Mouse (Mus musculus): ENCODE measurements at regions not wholly inside any gene's neighbourhood (a gene's known extent, or its start where the extent isn't known, plus 50 kb on each side); places are given as distances from the start of the nearest gene placed in this dataset.

DNA sequence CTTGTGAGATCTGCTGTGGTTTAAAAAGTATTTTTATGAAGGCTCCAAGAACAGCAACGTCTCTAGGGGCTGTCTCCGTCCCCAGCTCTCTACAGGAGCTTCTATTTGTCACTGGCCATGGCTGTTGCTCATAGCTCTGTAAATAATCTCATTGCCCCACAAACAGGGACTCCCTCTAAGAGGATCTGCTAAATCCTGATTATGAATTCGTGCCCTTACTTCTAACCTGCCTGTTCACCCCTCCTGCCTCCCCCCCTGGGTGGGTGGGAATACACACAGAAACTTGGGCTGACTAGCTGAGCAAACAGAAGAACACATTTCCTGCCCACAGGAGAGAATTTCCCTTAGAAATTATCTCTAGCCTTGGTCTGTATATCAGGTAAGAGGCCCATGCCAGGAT lies 155.9 kb upstream of the Ncam1 start:
- DNase-seq (ENCODE audit: low read depth, low spot score), result no peak

DNA sequence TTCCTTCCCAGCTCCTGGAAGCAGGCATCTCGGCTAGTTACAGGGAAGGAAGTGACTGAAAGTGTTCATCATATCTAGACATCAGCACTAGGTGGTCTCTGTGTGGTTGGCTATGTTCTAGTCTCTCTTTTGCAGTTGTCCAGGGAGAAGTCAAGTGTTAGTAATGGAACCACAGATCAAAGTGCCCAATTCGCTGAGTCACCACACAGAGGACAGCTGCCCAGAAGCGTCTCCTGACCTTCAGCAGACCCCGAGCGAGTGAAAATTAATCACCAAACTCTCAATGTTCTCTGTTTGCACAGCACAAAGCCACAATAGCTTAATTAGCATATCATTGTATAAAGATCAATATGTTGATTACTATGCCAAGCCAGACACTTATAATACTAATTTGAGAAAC lies 151.6 kb upstream of the Ncam1 start:
- DNase-seq (ENCODE audit: low read depth, low spot score), result peak; percentile 17

DNA sequence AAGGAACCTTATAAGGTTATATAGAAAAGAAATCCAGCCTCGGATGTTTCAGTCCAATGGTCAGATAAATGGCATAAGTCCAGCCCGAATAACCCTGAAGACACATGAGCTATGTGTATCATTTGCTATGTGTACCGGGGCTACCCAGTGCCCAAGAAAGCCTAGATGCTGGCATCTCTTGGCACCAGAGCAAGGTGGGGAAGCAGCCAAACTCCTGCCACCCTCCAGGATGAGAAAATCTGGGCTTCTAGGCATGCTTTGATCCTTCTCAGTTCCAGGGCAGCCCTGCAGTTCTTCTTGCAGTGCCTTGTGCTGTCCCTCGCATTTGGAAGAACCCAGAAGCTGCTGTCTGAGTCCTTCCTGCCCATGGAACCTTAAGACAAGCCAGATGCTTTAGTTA lies 149.8 kb upstream of the Ncam1 start:
- no peak for DNase-seq (ENCODE audit: low read depth, low spot score)

DNA sequence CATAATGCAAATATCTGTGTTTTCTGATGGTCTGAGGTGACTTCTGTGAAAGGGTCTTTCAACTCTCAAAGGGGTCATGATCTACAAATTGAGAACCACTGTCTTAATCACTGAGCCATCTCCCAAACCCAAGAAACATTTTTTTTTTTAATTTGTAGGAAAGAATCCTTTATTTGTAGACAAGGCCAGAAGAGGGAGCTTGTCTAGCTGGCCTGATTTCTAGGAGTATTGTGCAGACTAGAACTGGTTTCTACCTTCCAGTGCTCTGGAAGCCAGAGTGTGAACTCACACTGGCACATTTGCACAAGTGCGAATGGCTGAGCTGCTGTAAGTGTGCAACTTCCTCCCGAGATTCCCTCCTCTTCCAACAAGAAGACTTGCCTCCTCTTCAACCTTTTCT lies 148.1 kb upstream of the Ncam1 start:
- DNase-seq (ENCODE audit: low read depth, low spot score), result no peak

- peak; percentile 40 for DNase-seq (ENCODE audit: low read depth, low spot score)
Observed at GRCm38 (mm10) chr9:49935555-49936376, 137.0 kb upstream of the Ncam1 start.

DNA sequence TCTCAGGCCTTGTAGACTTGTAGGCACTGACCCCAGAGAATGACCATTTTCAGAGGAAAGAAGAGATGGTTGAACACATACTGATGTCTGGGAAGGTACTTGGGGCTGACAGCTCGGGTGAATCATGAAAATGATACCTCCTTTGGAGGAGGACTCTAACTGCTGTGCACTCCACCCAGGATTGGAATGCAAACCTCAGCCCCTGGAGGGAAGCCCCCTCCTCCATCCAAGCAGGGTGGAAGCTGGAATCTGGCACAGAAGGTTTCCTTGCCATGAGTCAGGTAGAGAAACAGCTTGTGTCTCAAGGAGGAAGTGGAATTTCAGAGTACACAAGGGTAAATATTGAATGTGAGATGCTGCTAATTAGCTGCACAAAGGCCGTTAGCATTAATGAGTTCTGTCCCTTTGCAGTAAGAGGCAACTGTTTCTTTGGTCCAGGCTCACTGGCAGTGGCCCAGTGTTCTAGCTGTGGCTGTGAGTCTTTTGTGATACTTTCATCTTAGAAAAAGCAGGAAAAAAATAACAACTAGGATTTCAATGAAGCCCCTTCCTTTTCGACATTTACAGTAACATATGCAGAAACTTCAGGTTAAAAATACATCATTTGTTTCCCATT lies 129.4 kb upstream of the Ncam1 start:
- no peak for DNase-seq (ENCODE audit: low read depth, low spot score)

DNA sequence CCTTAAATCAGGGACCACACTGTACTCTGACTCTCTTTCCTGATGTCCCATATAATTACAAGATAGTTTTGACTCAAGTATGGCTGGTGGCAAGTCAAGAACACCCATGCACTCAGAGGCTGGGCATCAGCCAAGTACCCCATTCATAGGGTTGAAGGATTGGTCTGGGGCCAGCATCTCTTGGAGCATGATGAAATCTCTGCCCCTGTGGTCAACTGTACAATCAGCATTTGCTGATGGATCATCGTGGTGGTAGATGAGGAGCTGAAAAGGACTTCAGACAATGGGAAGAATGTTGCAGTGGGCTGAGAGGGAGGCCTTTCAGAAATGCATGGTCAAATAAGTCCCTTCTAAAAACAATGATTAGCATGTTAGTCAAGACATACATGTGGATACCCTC lies 128.6 kb upstream of the Ncam1 start:
- DNase-seq (ENCODE audit: low read depth, low spot score), result no peak

GRCm38 (mm10) chr9:49925796-49926195 lies 127.1 kb upstream of the Ncam1 start:
- DNase-seq (ENCODE audit: low read depth, low spot score), result no peak

DNA sequence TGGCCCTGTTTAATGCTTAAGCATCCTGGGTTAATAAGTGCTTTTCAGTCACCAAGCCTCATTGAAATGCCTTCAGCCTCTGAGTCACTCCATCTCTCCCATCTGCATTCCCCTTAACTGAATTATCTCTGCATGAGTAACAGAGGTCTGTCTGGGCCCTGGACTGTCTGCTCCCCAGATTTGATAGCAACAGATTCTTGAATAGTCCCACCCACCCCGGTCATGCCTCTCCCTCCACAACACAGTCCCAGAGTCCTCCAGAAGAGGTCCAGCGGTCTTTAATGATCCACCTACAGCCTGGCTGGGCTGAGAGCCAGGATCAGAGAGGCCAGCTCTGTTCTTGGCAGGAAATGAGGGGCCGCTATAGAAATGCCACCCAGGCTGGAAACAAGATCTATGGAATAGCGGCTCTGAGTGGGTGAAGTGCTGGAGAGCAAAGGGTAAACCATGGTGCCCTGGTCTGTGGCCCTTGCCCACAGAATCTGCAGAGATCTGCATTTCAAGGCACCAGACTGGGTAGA lies 125.3 kb upstream of the Ncam1 start:
- no peak for DNase-seq (ENCODE audit: low read depth, low spot score)

GRCm38 (mm10) chr9:49922770-49923169 lies 124.0 kb upstream of the Ncam1 start:
- DNase-seq (ENCODE audit: low read depth, low spot score), result peak; percentile 41

DNA sequence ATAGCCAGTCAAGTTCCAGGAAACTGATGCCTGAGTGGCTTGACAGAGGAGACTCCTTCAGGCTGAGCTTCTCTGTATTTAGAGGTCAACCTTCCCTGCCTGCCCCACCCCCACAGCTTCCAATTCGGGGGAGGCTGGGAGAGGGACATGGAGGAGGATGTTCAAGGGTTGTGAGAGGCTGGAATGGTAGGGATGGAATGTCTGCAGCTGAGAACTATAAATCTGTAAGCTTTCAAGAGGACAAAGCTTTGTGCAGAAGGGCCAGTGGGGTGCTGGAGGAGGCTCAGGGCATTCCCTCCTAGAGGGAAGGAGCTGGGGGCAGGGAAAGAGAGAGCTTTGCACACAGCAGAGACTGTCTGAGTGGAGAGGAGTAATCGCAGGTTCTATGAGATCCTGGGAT lies 123.4 kb upstream of the Ncam1 start:
- DNase-seq (ENCODE audit: low read depth, low spot score), result peak; percentile 83

DNA sequence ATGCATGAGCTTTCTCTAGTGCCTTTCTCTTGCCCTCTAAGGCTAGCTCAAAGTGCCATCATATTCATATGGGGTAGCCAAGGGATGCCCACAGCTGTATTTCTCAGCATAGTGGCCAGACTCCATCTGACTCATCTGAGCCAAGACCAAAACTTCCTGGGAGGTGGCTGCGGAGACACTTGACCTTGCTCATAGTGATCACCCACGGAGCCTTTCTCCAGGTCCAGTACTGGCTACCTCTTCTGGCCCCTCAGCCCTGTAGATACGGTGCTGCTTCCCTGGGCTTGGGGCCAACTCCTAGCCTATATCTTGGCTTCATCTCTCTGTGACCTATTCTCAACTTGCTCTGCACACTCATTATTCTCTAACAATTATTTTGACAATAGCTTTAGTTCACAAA lies 122.6 kb upstream of the Ncam1 start:
- no peak for DNase-seq (ENCODE audit: low read depth, low spot score)

DNA sequence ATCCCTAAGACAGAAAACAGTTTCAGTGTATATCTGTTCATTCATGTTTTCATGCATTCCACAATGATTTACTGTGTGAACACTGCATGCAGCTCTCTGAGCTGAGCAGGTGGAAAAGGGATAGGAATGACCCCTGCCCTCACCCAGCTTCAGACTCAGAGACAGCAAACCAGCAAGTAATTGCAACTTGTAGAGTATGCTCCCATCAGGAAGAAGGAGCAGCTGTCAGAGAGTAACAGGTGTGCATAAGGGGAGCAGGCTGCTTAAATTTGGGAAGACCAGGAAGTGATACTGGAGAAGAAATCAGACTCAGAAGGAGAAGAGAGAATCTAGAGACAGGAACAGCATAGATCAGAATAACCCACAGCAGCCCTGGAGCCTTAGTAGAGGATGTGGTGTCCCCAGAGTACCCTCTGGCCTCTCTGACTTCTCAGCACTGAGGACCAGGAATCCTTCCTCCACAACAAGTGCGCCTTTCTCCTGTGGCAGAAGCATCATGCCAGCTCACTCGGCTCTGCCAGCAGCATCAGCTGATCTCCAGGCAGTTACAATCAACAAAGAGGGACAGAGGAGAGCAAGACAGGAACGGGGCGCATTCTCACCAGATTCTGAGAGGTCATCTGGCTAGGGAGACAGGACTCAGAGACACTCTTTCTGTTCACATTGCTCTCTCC lies 116.5 kb upstream of the Ncam1 start:
- DNase-seq (ENCODE audit: low read depth, low spot score), result peak; percentile 43

DNA sequence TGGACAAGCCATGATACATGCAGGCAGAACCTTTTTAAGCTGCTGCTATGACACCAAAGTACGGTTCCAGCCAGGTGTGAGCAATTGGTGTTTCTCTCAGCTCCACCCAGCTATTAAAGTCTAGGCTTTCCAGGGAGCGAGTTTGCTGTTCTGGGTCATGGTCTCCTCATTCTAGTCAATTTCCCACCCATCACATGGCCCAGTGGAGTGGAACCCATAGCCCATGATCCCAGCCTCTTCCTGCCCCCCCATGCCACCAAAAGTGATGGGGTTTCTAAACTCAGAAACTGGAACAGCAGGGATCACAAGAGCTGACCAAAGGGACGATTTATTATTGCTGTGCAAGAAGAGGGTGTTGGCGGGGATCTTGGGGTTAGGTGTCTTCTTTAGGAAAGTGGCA lies 115.0 kb upstream of the Ncam1 start:
- no peak for DNase-seq (ENCODE audit: low read depth, low spot score)

- DNase-seq (ENCODE audit: low read depth, low spot score), result no peak
Observed at GRCm38 (mm10) chr9:49912306-49912705, 113.6 kb upstream of the Ncam1 start.

DNA sequence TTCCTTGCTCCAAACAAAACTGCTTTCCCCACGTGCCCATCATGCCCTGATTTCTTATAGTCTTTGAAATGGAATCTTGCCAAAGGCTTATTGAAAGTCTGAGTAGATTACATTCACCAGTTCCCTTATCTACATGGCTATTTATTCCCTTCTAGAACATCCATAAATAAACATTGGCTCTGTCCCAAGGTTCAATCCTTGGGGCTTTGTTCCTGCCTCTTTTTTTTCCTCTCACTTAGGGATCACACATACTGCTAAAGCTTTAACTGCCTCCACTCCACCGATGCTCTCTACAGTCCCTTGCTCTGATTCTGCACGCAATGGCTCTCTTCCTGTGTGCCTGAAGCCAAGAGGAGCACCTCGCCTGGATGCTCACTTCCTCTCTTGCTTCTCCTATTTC lies 107.6 kb upstream of the Ncam1 start:
- no peak for DNase-seq (ENCODE audit: low read depth, low spot score)

DNA sequence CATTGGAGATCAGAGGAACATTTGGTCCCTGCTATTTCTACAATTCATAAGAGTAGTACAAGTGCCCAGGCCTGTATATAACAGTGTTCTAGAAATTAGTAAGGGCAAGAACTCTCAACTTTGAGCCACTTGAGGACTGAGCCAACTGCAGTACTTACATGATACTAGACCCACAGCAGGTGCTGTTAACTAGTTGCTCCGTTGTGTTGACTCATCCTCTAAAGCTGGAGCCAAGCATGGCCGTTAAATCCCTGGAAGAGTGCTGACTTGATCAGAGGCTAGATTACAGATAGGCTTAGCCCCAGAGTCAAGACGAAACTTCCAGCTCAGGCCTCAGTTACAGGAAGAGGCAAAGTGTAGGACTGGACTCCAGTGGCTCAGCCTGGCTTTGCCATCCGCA lies 107.0 kb upstream of the Ncam1 start:
- DNase-seq (ENCODE audit: low read depth, low spot score), result no peak

- no peak for DNase-seq (ENCODE audit: low read depth, low spot score)
Observed at GRCm38 (mm10) chr9:49898947-49899346, 100.2 kb upstream of the Ncam1 start.

DNA sequence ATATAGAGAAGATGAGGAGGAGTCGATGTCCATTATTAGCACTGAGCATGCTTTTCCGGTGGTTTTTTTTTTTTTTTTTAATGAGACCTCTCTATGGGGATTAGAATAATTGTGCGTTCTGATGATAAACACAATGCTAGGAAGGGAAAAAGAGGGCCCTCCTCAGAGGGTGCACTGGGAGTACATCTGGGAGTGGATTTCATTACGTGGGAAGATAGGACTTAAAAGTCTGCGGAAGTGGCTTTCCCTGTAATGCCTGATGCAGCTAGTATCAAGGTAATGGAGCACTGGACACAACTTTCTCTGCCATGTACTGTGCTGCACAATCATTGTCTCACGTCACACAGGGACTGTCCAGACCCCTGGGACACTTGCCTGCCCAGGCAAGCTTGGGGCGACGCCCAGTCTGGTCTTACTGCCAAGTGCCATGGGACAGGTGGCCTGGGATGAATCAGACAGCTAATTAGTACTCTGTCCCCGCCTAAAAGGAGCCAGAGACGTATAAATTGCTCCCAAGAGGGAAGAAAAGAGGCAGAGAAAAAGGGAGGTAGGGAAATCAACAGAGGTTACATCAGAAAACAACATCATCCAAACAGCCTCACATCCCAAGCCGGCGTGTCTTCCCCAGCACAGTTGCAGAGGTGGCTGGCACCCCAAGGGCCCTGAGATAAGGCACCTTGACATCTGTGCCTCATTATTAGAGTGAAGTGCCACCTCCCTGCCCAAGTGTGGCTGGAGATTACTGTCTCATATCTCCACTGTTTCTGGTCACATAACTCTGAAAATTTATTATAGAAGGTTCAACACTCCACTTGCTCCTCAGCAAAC lies 86.0 kb upstream of the Ncam1 start:
- DNase-seq (ENCODE audit: low read depth, low spot score), result no peak

- DNase-seq (ENCODE audit: low read depth, low spot score), result peak; percentile 71
Observed at GRCm38 (mm10) chr9:49879361-49880128, 80.8 kb upstream of the Ncam1 start.

DNA sequence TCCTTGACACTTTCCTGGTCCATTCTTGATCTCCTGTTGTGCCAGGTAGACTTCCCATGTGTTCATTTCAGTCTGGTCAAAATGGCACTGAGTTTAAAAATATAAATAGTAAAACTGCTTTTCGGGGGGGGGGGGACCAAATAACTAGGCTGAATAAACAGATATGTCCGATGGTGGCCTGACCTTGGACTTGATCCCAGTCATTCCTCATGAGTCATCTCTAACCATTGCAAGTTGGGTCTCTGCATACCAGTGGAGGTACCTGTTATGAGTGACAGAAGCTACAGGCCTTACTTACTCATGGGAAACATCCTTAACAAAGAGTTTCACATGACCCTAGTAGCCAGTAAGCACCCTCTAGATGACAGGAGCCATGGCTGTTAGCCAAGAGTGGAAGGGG lies 76.2 kb upstream of the Ncam1 start:
- no peak for DNase-seq (ENCODE audit: low read depth, low spot score)

All from mesoderm, embryonic 11.5 days (tissue).